Mouse (Mus musculus) small intestine, adult 2 months (tissue): ENCODE data around the gene Tsacc. TPM values are rescaled to one million over a fixed set of nuclear protein-coding genes. Genes with fewer than 3 reads are reported as not detected.
A peak's percentile ranks its signal among the peaks of the same experiment; 100 is the strongest.

Source experiments
- H3K27ac ChIP-seq: fragments of 200-500 bp; 2 replicates; pipeline ENCODE4 v1.5.1; 2012; ENCODE audit warnings: low read depth, low read length, control low read depth, inconsistent platforms; ENCODE audit not compliant: insufficient read depth
- H3K27me3 ChIP-seq: fragments of 200-500 bp; 2 replicates; pipeline ENCODE4 v1.6.1; 2012; ENCODE audit warnings: mild to moderate bottlenecking, moderate library complexity, low read length, inconsistent platforms; ENCODE audit not compliant: control insufficient read depth, insufficient read depth
- H3K36me3 ChIP-seq: fragments of 200-500 bp; 2 replicates; pipeline ENCODE4 v1.6.1; 2012; ENCODE audit warnings: mild to moderate bottlenecking, low read length, control low read depth, inconsistent platforms; ENCODE audit not compliant: control insufficient read depth, insufficient read depth
- H3K4me1 ChIP-seq: fragments of 200-500 bp; 2 replicates; pipeline ENCODE4 v1.6.1; 2012; ENCODE audit warnings: low read length, inconsistent platforms, mixed read lengths; ENCODE audit not compliant: control insufficient read depth, insufficient read depth, insufficient read length
- H3K4me3 ChIP-seq: fragments of 200-500 bp; 2 replicates; pipeline ENCODE4 v1.5.1; 2012; ENCODE audit warnings: low read depth, mild to moderate bottlenecking, control low read depth, inconsistent platforms, low read length, moderate library complexity
- CTCF ChIP-seq: fragments of 200-500 bp; IDR thresholded peaks from 2 replicates; pipeline ENCODE4 v1.5.1; 2012; ENCODE audit warnings: low read depth, mild to moderate bottlenecking, control low read depth, inconsistent platforms, low read length, moderate library complexity, mixed read lengths; ENCODE audit not compliant: insufficient replicate concordance, insufficient read length; ENCODE audit errors: extremely low read depth
- POLR2A ChIP-seq: fragments of 200-500 bp; IDR thresholded peaks from 2 replicates; pipeline ENCODE4 v1.6.1; 2012; ENCODE audit warnings: low read depth, mild to moderate bottlenecking, control low read depth, inconsistent platforms, low read length, moderate library complexity
- WGBS: fragments of 180-500 bp; shearing (Covaris S2); methylation state at CpG from one replicate; pipeline ENCODE4 v1.1.7; 2018; 5-methylcytosine and 5-hydroxymethylcytosine counted together
- polyA plus RNA-seq: library from polyadenylated mRNA; depleted of rRNA; stranded (reverse); fragments of >200 nt; gene quantifications from 2 replicates; pipeline ENCODE4 v1.2.3, GENCODE M21; 2012; rRNA removed

The Tsacc gene
- polyA plus RNA-seq = 0.76 and 0.99 TPM in 2 replicates

DNA sequence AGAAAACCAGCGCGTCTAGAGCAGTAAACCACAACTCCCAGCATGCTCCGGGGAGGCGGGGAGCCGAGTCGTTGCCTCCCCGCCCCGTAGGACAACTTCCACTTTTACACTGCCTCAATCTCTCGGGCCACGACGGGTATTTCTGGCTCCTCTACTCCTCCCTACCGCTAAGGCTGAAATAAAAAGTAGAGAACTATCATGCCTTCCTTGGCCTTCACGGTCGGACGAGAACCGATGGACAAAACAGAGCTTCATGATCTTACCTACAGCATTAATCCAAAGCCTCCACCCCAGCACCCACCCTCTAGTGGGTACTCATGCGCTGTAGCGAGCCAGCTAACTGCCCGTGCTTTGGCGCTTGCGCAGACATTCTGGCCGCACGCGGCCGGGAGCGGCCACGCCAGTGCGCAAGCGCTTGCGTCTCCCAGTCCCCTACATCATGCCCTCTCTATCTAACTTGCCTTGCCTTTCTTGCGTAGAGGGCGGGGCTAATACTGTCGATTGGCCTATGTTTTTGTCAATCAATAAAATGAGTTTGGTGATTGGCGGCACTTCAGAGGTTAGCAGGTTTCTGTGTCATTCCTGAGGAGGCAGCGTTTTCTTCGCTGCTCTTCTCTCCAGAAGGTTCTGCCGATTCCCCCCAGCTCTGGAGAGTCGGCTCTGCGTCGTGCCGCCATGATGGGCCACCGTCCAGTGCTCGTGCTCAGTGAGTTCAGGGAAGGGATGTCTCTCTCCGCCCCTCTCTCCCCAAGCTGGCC lies at the start of gene Tsacc, which contains the start of gene Cct3:
TSS of gene Tsacc (minus strand) at position 439 of the 758 bp plus-strand sequence.
TSS of gene Cct3 (plus strand) at position 556 of the 758 bp plus-strand sequence.
- under 1% methylated on average over 44 of the region's 44 CpGs for WGBS
- peak; percentile 33; the same call in 1 of the 2 replicates for TF ChIP-seq POLR2A
- TF ChIP-seq CTCF = peak; percentile 38; the same call in 1 of the 2 replicates
- Histone ChIP-seq H3K27ac (peak within 1 kb of the TSS; percentile 96), H3K36me3 (peaks cover 16% of the 10 kb centered on the region), H3K4me1 (no peaks in the 10 kb centered on the region), H3K27me3 (no peaks in the 10 kb centered on the region), H3K4me3 (peak within 1 kb of the TSS; percentile 93)

DNA sequence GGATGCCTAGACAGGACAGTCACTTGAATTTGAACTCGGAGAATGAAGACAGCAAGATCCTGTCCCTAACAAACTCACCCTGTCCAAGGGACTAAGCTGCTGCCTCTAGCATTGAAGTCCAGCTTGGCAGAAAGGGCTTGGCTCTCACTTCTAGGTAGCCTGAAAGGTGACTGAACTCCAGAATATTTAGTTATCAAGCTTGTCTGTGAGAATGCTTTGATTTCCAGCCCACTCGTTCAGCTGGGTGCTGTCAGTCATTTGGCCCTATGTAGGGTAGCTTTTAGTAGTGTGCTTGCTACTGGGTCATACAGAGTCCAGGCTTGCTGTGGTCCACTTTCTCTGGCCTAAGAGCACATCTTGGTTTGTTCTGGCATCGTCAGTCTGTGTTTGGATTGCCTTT lies 42.2 kb upstream of the Tsacc start:
- H3K36me3 ChIP-seq = peaks cover 24% of the 10 kb centered on the region
- TF ChIP-seq CTCF (no peak), POLR2A (no peak)
- no peak overlapping the region for H3K27ac ChIP-seq
- no peak overlapping the region for H3K4me3 ChIP-seq
- H3K27me3 ChIP-seq = no peaks in the 10 kb centered on the region
- peaks cover 6% of the 10 kb centered on the region; the same call in 1 of the 2 replicates for H3K4me1 ChIP-seq
- whole genome bisulfite sequencing = 66% methylated on average over 3 of the region's 3 CpGs

DNA sequence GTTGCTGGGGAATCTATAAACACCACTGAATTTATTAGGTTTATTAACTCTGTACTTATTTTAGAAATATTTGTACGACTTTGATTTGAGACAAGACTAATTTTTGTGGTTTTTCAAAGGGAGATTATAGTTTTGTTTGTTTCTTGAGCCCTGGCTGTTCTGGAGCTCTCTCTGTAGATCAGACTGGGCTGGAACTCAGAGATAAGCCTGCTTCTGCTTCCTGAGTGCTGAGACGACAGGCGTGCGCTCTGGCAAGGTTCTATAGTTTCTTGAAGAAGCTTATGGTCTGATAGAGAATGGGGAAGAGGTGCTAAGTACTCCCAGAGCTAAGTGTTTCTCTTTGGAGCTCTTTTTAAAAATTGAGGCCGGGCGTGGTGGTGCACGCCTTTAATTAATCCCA lies 41.5 kb upstream of the Tsacc start:
- Histone ChIP-seq H3K36me3 (peaks cover 17% of the 10 kb centered on the region), H3K4me3 (no peak overlapping the region), H3K27me3 (no peaks in the 10 kb centered on the region), H3K27ac (no peak overlapping the region), H3K4me1 (peaks cover 6% of the 10 kb centered on the region; the same call in 1 of the 2 replicates)
- TF ChIP-seq POLR2A (no peak), CTCF (no peak)
- 84% methylated on average over 7 of the region's 7 CpGs for WGBS

DNA sequence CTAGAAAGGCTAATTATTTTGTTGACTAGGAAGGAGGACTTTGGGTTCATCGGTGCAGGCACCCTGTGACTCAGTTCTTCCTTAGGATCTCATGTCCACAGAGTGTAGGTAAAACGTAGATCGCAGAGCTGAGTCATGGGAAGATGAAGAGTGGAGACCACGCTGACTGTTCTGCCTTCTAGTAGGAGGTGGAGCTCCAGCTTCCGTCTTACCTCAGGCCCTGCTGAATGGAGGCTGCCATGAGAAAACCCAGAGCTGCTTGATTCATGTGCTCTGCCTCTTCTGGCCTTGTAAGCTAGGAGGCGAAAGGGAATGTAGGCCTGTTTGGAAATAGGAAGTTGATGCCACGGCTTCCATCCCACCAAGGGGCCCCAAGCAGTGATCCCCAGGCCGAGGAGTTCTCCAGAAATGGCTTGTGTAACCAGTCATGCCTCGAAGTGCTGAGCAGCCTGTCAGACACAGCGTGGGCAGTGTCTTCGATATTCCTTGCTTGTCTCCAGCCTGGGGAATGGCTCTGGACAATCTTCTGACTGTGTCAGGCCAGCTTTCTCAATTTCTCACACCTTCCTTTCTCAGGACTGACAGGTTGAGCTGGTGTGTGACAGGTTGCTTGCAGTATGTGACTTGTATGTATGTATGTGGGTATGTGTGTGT lies 40.7 kb upstream of the Tsacc start:
- Histone ChIP-seq H3K27ac (no peak overlapping the region), H3K4me3 (no peak overlapping the region), H3K27me3 (no peaks in the 10 kb centered on the region), H3K4me1 (peaks cover 12% of the 10 kb centered on the region), H3K36me3 (peaks cover 11% of the 10 kb centered on the region)
- 50% methylated on average over 11 of the region's 11 CpGs for WGBS
- no peak for TF ChIP-seq CTCF
- no peak for TF ChIP-seq POLR2A

DNA sequence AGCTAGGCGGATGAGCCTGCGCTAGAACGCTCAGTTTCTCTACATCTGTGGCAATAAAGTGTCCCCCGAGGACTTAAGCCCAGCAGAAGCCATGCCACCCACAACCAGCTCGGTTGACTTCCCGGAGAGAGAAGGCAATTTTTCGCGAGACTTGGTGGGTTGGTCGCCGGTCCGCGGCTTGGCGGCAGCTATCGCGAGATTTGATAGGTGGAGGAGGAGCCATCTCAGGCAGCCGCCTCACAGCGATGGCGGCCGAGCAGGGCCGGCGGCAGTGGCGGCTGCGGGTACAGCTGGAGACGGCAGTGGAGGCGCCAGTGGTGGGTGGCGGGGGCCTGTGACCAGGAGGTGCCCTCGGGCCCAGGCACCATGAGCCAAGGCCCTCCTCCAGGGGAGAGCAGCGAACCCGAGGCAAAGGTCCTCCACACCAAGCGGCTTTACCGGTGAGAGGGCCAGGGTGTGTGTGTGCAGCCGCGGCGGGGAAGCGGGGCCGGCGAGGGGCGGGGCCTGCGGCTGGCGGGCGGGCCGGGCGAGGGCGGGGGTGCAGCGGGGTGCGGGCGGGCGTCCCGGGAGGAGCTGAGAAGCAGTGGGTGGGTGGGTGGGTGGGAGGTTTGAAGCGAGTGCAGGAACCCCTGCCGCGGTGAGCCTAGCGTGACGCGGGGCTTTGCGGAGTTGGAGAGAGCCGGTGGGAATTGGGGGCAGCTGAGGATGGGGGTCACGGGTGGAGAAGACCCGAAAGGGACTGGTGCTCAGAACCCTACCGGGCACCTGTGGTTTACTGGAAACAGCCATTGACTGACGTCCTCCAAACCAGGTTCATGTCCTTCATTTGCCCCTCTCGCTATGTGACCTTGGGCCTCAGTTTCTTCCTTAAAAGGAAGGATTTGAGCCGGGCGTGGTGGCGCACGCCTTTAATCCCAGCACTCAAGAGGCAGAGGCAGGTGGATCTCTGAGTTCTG lies 39.5 kb upstream of the Tsacc start, which contains the start of the genes Tmem79 and Smg5:
TSS of gene Tmem79 (minus strand) at position 91 of the 956 bp plus-strand sequence.
TSS of gene Smg5 (plus strand) at position 203 of the 956 bp plus-strand sequence.
- 0 out of 2 replicates have a peak, but pooled peaks cover 2% of the 10 kb centered on the region for H3K36me3 ChIP-seq
- TF ChIP-seq CTCF (no peak), POLR2A (no peak; the same call in none of the 2 replicates)
- peak within 1 kb of the TSS; percentile 82 for H3K4me3 ChIP-seq
- peaks cover 16% of the 10 kb centered on the region for H3K4me1 ChIP-seq
- no peaks in the 10 kb centered on the region for H3K27me3 ChIP-seq
- WGBS = under 1% methylated on average over 59 of the region's 66 CpGs
- H3K27ac ChIP-seq = peak within 1 kb of the TSS; percentile 99

DNA sequence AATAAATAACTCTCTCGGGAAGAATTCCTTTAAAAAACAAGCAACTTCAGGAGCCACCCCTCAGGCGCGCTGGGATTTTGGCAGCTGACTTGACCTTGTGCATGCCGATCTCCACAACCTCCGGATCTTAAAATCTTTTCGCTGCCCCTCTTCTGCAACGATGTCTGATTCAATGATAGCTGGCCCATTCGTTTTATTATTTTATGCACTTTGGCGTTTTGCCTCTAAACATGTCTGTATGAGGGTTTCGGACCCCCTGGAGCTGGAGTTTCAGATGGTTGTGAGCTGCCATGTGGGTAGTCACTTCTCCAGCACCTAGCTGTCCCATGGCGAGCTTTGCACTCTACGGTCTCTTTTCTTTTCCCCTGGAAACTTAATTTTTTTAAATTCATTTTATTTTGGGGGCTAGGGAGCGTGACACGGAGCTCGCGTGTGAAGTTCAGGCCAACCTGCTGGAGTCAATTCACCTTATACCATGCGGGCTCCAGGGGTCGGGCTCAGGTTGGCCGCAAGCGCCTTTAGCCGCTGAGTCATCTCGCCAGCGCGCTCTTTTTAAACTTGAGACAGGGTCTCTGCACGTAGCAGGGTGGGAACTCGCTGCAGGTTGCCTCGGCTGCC lies 38.7 kb upstream of the Tsacc start:
- Histone ChIP-seq H3K27me3 (no peaks in the 10 kb centered on the region), H3K4me3 (peak overlapping the region; percentile 75), H3K4me1 (peaks cover 16% of the 10 kb centered on the region), H3K27ac (peak overlapping the region; percentile 99), H3K36me3 (peaks cover 2% of the 10 kb centered on the region; the same call in 1 of the 2 replicates)
- TF ChIP-seq CTCF = no peak
- no peak for TF ChIP-seq POLR2A
- under 1% methylated on average over 27 of the region's 27 CpGs for WGBS
